Mouse (Mus musculus): Measurements from ENCODE around the gene Sfmbt1.

Gene Sfmbt1

GRCm38 (mm10) chr14:30870206-30871147 lies 155.8 kb downstream of the Sfmbt1 start:
- no peak for DNase-seq (ENCODE audit: low read depth, low spot score)
